Mouse (Mus musculus) adrenal gland, postnatal 10 days (tissue): Measurements from ENCODE around the gene Ppm1h. TPM values are rescaled to one million over a fixed set of nuclear protein-coding genes. Genes with fewer than 3 reads are reported as not detected.
A peak's percentile ranks its signal among the peaks of the same experiment; 100 is the strongest.

Experiments
- DNase-seq: peaks from one replicate; pipeline ENCODE4 v3.0.0; 2021; ENCODE audit warnings: mixed read lengths
- total RNA-seq, 2 experiments: library from RNA; stranded (reverse); gene quantifications; 2 replicates each; pipeline ENCODE4 v1.2.3; 2021

The Ppm1h gene
- total RNA-seq, 2 experiments from 2014 or later = 13.0 to 15.7 TPM

DNA sequence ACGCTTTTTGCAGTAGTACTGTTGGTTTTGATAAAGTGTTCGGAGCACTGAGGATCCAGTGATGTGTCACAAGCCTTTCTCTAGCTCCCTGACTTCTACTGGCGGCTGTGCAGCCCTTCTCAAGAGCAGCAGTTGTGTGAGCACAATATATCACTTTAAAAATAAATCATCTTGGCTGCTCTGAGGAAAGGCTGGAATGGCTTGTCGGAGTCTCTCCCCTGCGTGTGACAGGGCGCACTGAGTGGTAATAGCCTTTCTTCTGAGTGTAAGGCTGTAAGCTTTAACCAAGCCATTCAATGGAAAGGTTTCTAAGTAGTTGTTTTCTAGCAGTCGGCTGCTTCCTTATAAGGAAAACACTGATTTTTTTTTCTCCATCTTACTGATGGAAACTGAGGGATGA, 91.8 kb downstream of the Ppm1h start:
- DNase-seq = no peak

DNA sequence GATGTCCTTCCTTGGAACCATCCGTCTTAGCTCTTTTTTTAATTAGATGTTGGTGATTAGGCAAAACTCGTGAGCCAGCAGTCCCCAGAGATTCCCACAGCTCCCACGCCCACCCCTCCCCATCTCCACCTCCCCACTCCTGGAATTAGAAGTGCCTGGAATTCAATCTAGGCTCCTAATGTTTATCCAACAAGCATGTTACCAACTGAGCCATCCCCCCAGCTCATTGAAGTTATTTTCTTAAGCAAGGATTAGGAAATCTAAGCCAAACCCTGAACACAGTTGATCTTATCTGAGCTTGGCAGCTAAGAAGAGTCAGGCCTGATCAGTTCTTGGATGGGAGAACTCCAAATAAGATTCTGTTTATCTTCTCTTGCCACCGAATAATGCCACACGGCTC, 92.4 kb downstream of the Ppm1h start:
- DNase-seq = no peak

DNA sequence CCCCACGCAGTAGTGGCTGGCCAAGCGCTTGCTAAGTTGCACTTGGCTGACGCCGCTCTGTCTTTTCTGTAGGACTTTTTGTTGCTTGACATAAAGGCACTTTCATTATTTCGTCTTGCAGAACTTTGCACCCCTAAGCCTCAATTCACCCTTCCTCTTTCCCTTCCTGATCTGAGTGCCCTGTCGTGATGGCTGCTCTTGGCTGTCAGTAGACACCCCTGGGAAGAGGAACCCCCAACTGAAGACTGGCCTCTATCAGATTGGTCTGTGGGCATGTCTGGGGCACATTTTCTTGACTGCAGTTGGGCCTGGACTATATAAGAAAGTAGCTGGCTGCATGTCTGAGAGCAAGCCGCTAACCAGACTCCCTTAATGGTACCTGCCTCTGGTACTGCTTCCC, 95.6 kb downstream of the Ppm1h start:
- no peak for DNase-seq

DNA sequence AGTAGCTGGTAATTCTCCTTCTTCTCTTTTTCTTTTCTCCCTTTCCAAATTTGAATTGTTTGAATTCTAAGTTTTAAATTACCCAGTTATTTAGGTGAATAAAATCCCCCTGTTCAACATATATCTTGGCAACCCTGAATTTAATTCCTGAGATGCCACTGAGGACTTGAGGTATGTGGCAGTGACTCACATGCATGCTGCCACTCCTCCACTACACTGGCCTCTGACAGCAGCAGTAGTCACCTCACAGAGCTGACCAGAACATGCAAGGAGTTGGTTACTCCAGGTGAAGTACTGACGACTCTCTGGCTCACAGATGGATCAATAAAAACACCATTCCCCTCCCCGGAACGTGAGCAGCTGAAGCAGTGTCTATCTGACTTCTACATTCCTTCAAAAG, 98.9 kb downstream of the Ppm1h start:
- DNase-seq = no peak

DNA sequence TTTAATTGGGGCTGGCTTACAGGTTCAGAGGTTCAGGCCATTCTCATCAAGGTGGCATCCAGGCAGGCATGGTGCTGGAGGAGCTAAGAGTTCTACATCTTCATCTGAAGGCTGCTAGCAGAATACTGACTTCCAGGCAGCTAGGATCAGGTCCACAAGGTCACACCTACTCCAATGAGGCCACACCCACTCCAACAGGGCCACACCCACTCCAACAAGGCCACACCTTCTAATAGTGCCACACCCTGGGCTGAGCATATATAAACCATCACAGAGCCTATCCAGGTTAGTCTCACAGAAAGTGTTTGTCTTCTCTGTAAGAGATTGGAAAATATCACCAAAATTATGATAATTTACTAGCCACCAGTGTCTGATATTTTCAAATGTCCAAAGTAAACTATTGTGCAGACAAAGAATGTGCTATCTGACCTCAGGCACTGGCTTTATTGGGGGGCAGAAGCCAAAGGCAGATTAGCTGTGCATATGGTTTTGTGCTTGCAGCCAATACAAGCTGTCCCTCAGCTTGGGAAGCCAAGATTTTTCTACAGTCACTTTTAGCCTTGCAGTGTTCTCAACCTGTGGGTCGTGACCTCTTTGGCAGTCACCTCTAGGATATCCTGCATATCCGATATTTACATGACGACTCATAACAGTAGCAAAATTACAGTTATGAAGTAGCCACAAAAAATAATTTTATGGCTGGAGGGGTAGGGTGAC, 99.5 kb downstream of the Ppm1h start:
- DNase-seq = no peak

DNA sequence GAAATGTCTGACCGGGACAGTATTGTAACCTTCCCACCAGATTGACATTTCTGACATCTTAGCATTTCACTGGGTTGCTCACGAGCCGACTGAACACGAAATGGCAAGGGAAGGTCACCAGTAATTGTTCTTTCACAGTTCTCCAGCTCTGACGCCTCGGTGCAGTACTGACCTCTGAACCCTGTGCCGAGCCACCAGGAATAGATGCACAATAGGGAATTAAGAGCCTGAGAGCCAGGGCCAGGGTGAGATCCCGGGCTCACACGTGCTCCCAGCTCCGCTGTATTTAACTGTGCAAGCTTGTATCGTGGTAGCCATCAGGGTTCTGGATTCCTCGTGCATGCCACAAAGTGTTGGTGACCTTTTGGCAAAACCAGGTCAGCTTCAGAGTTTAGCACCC, 100.8 kb downstream of the Ppm1h start:
- no peak for DNase-seq

DNA sequence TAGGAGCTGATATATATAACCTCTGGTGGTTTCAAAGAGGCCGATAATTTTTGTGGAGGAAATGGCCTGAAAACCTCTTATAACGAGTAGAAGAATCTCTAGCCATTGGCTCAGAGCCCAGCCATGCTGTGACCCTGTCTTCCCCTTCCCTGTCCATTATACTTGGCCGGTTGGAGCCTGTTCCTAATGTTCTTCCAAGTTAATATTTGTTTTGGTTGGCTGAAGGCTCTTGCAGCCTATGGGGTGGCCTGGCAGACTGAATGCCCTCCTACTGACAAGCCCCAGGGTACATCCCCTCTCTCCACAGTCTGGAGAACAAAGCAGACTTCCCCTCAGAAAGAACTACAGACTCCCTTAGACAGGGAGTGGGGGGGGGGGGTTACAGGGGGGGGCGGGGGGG, 104.2 kb downstream of the Ppm1h start:
- DNase-seq = peak; percentile 59

DNA sequence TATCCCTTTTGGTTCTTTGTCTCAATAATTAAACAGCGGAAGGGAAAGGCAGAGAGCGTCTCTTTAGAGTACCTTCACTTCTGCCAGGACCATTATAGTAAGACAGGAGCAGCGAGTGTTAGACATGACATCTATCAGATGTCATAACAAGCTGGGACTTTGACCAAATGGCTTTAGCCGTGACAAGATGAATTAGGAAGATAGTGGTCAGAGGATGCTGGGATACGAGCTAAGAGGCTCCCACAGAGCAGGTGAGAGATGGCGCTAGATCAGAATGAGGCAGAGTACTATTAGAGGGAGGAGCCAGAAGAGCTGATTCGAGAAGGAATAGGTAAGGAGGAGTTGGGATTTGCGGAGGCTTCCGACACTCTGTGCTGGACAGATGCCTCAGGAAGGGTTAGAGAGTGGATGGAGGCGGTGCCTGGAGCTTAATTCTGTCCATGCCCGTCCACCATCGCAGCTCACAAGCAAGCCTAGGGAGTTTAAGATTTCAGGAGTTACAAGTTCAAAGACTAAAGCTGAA, 111.1 kb downstream of the Ppm1h start:
- no peak for DNase-seq

DNA sequence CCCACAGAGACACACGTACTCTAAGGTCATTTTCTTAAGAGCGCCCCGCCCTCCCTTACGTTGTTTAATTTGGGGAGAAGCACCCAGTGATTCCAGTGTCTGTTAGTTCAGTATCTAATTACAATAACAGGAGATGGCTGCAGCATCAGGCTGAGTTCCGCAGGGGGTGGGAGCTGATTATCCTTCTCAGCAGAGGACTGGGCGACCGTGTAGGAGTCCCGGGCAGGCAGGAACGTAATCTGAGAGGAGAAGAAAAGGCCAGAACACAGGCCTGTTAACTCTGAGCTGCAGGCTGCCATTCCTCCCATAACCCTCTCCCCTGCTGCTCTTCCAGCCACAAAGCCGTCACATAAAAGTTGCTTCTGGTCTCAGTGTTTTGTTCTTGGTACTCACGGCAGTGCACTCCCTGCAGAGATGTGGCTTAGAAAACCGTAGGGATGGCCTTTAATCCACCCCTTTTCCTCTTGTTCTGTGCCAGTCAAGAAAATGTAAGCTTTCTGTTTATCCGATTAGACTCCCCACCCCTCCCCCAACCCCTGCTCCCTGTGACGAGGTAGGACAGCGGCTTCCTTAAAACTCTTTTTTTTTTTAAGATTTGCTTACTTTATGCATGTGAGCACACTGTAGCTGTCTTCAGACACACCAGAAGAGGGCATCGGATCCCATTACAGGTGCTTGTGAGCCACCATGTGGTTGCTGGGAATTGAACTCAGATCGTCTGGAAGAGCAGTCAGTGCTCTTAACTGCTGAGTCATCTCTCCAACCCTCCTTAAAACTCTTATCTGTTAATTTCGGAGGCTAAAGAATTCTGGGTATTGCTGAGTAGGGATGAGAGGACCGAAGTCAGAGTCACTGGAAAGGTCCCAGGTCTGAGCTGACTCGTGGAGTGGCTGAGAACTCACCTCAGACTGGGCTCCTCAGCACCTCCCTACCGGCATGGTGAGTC, 113.7 kb downstream of the Ppm1h start:
- DNase-seq = peak; percentile 40

DNA sequence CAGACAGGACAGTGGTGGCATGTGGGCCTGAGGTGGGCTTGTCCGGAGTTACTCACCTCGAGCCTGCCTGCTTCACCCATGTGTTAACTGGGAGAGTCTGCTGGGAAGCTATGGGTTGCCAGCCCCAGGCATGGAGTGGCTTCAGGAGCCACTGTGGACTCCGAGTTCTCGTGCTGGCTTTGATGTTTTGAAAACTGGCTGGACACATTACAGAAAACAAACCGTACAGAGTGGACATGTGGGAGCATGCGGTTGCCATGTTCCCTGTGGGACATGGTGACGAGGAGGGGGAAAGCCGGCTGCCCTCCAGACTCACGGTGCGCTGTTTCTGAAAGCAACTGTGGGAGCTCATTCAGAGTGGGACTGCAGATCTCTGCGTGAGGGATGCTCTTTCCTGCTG, 114.6 kb downstream of the Ppm1h start:
- DNase-seq = no peak

DNA sequence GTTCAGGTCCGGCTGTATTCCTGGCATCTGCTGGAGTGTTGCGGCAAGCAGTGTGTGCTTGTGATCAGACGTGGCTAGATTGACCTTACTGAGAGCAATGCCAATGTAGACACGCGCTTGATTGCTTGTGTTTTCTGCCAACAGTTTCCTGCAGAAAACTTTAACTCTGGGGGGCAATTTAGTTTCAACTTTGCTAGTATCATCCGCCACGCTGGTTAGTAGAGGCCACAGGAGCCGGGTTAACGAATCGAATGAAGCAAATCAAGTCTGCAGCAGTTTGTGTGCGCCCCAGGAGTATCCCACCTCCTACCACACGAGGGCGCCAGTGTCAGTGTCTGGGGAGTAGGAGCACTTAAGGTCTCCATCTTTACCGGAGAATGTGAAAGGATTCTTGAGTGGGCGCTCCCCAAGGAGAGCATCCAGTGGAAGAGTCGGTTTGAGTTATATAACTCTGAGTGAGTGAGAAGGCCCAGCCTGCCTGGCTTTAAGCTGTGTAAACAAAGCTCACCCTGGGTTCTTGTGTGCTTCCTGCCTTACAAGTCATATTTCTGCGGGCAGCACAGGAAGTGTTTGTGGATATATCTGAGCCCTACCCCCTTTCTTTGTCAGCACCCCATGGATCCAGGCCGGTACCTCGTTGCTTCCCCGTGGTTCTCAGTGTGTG, 115.8 kb downstream of the Ppm1h start:
- DNase-seq = peak; percentile 80

DNA sequence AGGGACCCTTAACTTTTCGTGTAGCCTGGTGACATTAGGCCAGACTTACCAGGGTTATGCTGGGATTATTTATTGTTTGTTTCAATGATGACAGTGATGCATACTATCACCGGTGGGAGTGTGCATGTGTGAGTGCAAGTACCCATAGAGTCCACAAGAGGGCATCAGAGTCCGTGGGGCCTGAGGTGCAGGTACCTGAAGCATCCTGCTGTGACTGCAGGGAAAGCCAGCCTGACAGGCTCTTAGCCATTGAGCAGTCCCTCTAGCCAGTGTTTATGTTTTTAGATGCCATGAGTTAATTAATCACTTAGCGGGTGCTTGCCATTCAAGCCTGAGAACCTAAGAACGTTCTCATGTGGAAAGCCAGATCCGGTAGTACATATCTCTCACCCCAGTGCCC, 119.4 kb downstream of the Ppm1h start:
- no peak for DNase-seq

DNA sequence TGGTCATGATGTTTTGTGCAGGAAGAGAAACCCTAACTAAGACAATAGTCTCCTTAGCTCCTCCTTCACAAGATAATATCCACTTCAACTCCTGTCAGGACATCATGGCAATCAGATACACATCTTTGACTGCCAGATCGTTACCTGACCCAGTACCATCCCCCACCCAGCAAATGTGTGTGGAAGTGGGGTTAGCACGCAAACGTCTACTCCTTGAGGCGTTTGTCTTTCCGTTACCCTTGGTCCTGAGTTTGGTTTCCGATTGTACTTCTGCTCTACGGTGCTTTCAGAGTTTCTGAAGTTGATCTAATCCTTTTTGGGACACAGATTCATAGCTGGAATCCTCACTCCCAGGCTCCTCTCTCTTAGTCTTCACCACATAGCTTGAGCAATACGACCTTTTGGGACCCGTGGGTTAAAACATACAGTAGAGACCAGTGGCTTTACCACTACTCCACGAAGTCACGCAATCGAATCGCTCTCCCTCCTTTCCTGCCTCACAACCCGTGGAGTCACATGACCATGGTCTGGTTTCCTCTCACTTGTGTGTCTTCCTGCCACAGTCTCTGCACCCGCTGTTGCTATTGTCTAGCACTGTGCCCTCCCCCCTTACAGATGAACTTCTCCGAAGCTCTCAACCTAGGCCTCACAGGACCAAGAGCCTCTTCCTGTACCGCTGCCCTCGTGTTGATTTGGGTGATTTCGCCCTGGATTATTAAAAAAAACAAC, 121.6 kb downstream of the Ppm1h start:
- DNase-seq = no peak

DNA sequence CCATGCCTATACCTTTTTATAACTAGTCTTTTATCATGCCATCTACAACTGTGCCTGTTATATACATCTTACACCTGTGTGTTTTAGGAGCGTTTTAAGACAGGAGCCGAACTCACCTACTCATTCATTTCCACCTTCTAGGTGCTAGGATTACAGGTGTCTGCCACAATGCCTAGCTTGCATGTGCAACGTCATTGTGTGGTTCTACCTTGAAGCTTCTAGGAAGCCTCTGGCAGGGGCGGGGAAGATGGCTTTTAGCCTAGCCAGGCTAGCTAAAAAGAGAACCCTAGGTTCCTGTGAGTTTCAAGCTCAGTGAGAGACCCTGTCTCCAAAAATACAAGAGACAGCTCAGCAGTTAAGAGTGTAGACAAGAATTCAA, 122.2 kb downstream of the Ppm1h start:
- no peak for DNase-seq

DNA sequence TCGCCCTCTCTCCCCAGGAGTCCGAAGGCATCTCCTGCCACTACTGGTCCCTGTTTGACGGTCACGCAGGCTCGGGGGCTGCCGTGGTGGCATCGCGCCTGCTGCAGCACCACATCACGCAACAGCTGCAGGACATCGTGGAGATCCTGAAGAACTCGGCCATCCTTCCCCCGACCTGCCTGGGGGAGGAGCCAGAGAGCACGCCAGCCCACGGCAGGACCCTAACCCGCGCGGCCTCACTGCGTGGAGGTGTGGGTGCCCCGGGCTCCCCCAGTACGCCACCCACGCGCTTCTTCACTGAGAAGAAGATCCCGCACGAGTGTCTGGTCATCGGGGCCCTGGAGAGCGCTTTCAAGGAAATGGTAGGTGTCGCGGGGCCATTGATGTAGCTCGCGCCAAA, 123.7 kb downstream of the Ppm1h start:
- DNase-seq = no peak

DNA sequence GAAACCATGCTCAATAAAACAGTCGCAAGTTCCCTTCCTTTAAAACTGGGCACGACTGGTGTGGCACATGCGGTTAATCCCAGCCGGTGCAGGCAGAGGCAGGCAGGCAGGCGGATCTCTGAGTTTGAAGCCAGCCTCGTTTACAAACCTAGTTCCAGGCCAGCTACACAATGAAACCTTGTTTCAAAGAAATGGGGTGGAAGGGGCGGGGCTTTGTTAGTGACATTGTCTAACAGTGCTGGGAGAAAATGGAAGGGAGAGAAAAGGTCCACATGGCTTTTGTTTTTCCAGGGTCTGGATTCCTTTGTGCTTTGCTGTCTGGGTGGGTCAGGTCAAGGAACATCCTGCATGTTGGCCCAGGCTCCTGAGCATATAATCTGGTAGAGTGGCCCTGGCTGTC, 124.3 kb downstream of the Ppm1h start:
- no peak for DNase-seq

DNA sequence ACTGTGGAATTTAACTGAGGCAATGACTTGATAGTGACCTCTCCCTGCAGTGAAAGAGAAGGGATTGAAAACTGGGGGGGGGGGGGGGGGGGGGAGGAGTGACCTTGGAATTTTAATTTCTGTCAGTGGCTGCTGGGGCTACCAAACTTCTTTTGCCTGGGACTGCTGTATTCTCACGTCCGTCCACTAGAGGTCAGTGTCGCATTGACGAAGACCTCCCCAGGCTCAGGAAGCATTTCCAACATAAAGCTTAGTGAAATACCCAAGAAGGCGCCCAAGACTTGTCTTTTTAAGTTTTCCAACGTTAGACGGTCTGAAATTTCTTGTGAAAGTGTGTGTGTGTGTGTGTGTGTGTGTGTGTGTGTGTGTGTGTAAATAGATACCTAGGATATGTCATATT, 125.3 kb downstream of the Ppm1h start:
- DNase-seq = peak; percentile 84

DNA sequence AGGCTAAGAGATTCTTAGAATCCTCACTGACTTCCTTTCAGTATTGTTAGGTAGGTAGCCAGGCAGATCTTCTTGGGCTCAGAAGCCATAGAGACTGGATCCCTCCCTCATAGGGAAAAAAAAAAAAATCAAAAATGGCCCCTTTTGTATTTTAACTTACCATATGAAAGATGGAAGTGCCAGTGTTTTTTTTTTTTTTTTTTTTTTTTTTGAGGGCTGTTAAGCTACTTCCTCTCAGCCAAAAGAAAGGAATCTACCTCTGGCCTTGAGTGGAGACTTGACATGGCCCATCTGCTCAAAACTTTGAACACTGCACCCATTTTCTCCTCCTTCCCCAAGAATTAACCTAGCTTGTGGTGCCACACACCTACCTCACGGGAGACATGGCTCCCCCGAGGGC, 127.3 kb downstream of the Ppm1h start:
- DNase-seq = no peak

DNA sequence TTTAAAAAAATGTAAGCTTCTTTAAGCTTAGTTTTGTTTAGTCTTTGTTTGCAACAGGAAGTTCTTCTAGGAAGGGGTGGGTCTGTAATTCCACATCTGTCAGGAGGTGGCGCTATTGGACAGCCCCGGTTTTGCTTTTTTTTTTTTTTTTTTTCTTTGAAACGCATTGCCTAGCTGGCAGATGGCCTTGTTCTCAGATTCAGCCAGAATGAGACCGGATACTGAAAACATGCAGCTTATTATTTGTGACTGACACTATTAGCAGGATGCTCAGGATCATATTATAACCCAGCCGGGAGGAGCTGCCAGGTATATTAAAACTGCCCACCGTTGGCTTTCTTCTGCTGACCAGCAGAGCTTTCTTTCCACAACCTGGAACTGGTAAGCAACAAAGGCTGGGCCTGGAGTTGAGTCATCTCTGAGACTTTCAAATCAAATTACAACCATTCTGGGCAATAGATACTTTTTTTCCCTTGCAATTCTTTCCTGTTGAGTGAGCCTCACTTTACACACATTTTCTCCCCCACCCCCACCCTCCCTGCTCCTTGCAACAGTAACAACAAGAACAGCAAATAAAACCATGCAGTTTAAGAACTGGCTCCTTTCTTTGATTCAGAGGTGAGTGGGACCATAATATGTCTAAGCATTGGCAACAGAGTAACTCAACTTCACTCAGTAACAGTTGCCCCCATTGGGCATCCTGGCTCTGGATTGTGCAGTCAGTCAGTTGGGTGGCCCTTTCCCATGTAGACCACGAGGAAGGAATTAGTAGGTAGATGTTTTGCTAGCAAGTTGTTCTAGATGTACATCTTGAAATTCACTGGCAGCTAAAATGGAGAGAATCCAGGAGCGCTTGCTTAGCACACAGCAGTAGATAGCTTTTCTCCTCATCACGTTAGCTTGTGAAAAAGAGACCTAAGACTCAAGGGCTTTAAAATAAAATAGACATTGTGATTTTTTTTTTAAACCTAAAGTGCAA, 128.9 kb downstream of the Ppm1h start:
- peak; percentile 85 for DNase-seq

DNA sequence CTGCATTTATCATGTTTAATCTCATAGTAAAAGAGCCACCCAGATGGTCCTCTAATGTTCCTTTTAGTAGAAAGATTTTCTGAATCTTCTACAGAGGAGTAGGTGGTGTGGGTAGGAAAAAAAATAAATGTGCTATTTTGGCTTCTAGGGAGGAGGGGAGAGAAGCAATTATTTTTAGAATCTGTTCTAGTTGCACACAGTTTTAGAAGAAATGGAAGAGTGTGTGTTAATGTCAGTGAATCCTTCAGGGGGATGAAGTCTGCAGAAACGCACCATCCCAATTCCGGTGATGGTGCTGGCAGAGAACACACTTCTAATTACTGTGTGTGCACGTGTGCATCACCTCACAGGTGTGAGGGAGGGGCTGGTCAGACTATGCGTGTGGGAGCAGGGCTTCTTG, 129.6 kb downstream of the Ppm1h start:
- no peak for DNase-seq

DNA sequence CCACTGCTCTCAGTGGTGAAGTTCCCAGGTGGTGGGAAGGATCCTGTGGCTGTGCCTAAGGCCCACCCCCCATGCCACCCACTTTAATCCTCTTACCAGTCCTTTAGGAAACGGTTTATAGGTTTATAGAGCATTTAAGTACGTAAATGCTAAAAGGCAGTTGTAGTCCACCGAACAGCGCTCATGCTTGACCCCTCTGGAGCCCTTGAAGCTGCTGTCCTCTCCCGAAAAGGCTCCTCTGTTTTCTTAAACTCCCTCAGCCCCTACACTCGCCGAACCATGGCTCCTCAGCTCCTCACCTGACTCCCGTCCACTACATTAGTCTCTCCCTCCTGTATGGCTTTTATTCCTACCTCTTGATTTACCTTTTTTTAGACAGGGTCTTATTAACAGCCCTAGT, 131.3 kb downstream of the Ppm1h start:
- DNase-seq = no peak
